Mouse (Mus musculus) CH12F3 (cell line): Measurements from ENCODE around the gene BC067074.
"Not testable (repeated sequence)": the region's sequence is repeated elsewhere in the genome, so short reads cannot be mapped to it uniquely, and the experiment has no call there.

Experiments
- in situ Hi-C: fragments of 300-500 bp; cut with MboI; formaldehyde crosslinking; loops from 2 replicates; pipeline ENCODE4 v1.14.3; 2020; ENCODE audit warnings: low sequenced_read_pairs

Gene BC067074

GRCm38 (mm10) chr13:113373291-113374083, 80.5 kb downstream of the BC067074 start:
- in situ Hi-C loops, result no loop called here

- in situ Hi-C loops, result no loop called here
Observed at GRCm38 (mm10) chr13:113374084-113374405, 81.1 kb downstream of the BC067074 start.

GRCm38 (mm10) chr13:113377631-113378030, 84.7 kb downstream of the BC067074 start:
- in situ Hi-C loops, result no loop called here

- in situ Hi-C loops, result no loop called here
Observed at GRCm38 (mm10) chr13:113378980-113379410, 86.0 kb downstream of the BC067074 start.

- in situ Hi-C loops, result no loop called here
Observed at GRCm38 (mm10) chr13:113379766-113380309, 86.9 kb downstream of the BC067074 start.

- in situ Hi-C loops, result no loop called here
Observed at GRCm38 (mm10) chr13:113381710-113382109, 88.8 kb downstream of the BC067074 start.

- in situ Hi-C loops, result no loop called here
Observed at GRCm38 (mm10) chr13:113382201-113382600, 89.2 kb downstream of the BC067074 start.

GRCm38 (mm10) chr13:113382770-113383169, 89.8 kb downstream of the BC067074 start:
- in situ Hi-C loops, result not testable (repeated sequence)

GRCm38 (mm10) chr13:113393386-113393785, 100.4 kb downstream of the BC067074 start:
- in situ Hi-C loops, result no loop called here

- in situ Hi-C loops, result no loop called here
Observed at GRCm38 (mm10) chr13:113394591-113394990, 101.6 kb downstream of the BC067074 start.

GRCm38 (mm10) chr13:113397006-113397520, 104.1 kb downstream of the BC067074 start:
- in situ Hi-C loops, result no loop called here

GRCm38 (mm10) chr13:113401373-113402010, 108.5 kb downstream of the BC067074 start:
- in situ Hi-C loops, result no loop called here

GRCm38 (mm10) chr13:113403706-113404105, 110.7 kb downstream of the BC067074 start:
- in situ Hi-C loops, result no loop called here

- in situ Hi-C loops, result no loop called here
Observed at GRCm38 (mm10) chr13:113404172-113404571, 111.2 kb downstream of the BC067074 start.

- in situ Hi-C loops, result no loop called here
Observed at GRCm38 (mm10) chr13:113409941-113410340, 117.0 kb downstream of the BC067074 start.

GRCm38 (mm10) chr13:113415527-113415926, 122.6 kb downstream of the BC067074 start:
- in situ Hi-C loops, result no loop called here

- in situ Hi-C loops, result no loop called here
Observed at GRCm38 (mm10) chr13:113416986-113417385, 124.0 kb downstream of the BC067074 start.

- in situ Hi-C loops, result no loop called here
Observed at GRCm38 (mm10) chr13:113417757-113418483, 125.0 kb downstream of the BC067074 start.

- in situ Hi-C loops, result no loop called here
Observed at GRCm38 (mm10) chr13:113418632-113419031, 125.7 kb downstream of the BC067074 start.

GRCm38 (mm10) chr13:113421472-113421871, 128.5 kb downstream of the BC067074 start:
- in situ Hi-C loops, result no loop called here

GRCm38 (mm10) chr13:113423825-113424224, 130.9 kb downstream of the BC067074 start:
- in situ Hi-C loops, result no loop called here
